Mouse (Mus musculus) heart, adult 2 months (tissue): ENCODE results near the gene Acin1. TPM values are rescaled to one million over a fixed set of nuclear protein-coding genes. Genes with fewer than 3 reads are reported as not detected.

ENCODE experiments used
- DNase-seq, 2 experiments: peaks; one replicate each; pipeline ENCODE4 v3.0.0; 2021
- H3K27ac ChIP-seq: fragments of 200-600 bp; 2 replicates; pipeline ENCODE4 v1.8.1; 2022
- H3K27me3 ChIP-seq: fragments of 200-500 bp; 2 replicates; pipeline ENCODE4 v1.6.1; 2012; ENCODE audit warnings: mild to moderate bottlenecking, low read length, inconsistent platforms, mixed read lengths; ENCODE audit not compliant: control insufficient read depth, insufficient read depth
- H3K36me3 ChIP-seq: fragments of 200-500 bp; 2 replicates; pipeline ENCODE4 v1.6.1; 2012; ENCODE audit warnings: low read length, inconsistent platforms; ENCODE audit not compliant: control insufficient read depth, insufficient read depth
- H3K4me1 ChIP-seq: fragments of 200-500 bp; 2 replicates; pipeline ENCODE4 v1.6.1; 2011; ENCODE audit warnings: low read length; ENCODE audit not compliant: control insufficient read depth, insufficient read depth
- H3K4me3 ChIP-seq: fragments of 200-600 bp; 2 replicates; pipeline ENCODE4 v1.8.1; 2022
- H3K79me2 ChIP-seq: fragments of 200-500 bp; replicated peaks from 2 replicates; pipeline ENCODE4 v1.6.1; 2012; ENCODE audit warnings: mild to moderate bottlenecking, inconsistent platforms, low read length, moderate library complexity, mixed read lengths; ENCODE audit not compliant: control insufficient read depth, insufficient read depth
- H3K9ac ChIP-seq: fragments of 200-500 bp; 2 replicates; pipeline ENCODE4 v1.6.1; 2012; ENCODE audit warnings: low read depth, mild to moderate bottlenecking, control low read depth, inconsistent platforms, low read length, mixed read lengths
- CTCF ChIP-seq: fragments of 200-600 bp; IDR thresholded peaks from 2 replicates; pipeline ENCODE4 v1.8.1; 2022; ENCODE audit warnings: antibody characterized with exemption, mild to moderate bottlenecking, moderate library complexity
- EP300 ChIP-seq: fragments of 200-500 bp; IDR thresholded peaks from 2 replicates; pipeline ENCODE4 v1.6.1; 2011; ENCODE audit warnings: low read depth, low read length, control low read depth; ENCODE audit not compliant: insufficient read depth
- POLR2A ChIP-seq: fragments of 200-500 bp; IDR thresholded peaks from 2 replicates; pipeline ENCODE4 v1.6.1; 2011; ENCODE audit warnings: mild to moderate bottlenecking, low read depth, low read length, control low read depth; ENCODE audit not compliant: insufficient read depth
- WGBS: fragments of 180-500 bp; shearing (Covaris S2); methylation state at CpG from one replicate; pipeline ENCODE4 v1.1.7; 2018; 5-methylcytosine and 5-hydroxymethylcytosine counted together
- intact Hi-C: fragments of 180-260 bp; cut with DNase I; formaldehyde crosslinking; loops from one replicate; pipeline ENCODE4 v1.15.1; 2025
- polyA plus RNA-seq: library from polyadenylated mRNA; depleted of rRNA; stranded (reverse); fragments of >200 nt; gene quantifications from 2 replicates; pipeline ENCODE4 v1.2.3, GENCODE M21; 2012
- total RNA-seq, 2 experiments: library from RNA; stranded (reverse); gene quantifications; 2 replicates each; pipeline ENCODE4 v1.2.3; 2021

Gene Acin1
- total and polyA plus RNA-seq, 3 experiments = 59.9 to 84.9 (median 72.3) TPM

DNA sequence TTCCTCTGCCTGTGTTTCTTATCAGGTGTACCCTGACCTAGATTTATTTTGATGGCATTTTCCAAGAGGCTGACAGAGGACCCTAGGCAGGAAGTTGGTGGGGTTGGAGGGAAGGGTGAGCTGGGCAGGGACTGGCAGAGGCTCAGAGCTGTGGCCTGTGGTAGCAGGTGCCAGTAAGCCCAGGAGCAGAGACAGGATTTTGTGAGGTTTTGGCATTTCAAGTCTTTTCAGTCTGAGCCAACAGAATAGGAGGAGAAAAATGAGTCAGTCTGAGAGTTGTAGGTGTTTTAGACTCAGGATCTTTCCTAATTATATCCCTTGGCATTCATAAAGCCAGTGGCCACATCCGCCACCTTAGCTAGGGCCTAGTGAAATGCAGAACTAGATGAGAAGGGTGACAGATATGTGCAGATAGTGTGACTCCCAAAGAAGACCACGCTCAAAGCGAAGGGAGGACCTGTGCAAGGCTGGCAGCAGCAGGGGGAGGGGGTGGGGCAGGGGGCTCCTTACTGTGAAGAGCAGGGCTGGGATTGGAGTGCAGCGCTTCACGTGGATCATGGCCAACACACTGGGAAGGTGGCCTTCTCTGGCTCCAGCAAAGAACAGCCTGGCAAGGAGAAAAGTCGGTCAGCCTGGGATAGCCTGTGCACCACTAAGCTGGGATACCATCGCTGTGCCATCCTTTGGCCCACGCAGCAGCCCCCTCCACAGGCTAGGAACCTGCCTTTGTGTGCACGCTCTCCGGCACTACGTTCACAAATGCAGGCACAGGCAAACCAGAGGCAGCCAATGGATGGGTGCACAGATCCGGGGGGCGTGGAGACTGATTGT, 42.3 kb upstream of the Acin1 start:
- no peaks in the 10 kb centered on the region for H3K4me1 ChIP-seq
- no peak overlapping the region for H3K27ac ChIP-seq
- no peak for DNase-seq
- WGBS = 83% methylated on average over 13 of the region's 13 CpGs
- no peaks in the 10 kb centered on the region for H3K27me3 ChIP-seq
- intact Hi-C loops = no loop called here
- no peak overlapping the region for H3K4me3 ChIP-seq
- TF ChIP-seq POLR2A (no peak), EP300 (no peak), CTCF (no peak)
- no peak overlapping the region for H3K9ac ChIP-seq
- H3K36me3 ChIP-seq = no peaks in the 10 kb centered on the region
- H3K79me2 ChIP-seq = no peaks in the 10 kb centered on the region

GRCm38 (mm10) chr14:54727565-54727964, 40.8 kb upstream of the Acin1 start:
- no peak overlapping the region for H3K27ac ChIP-seq
- H3K4me3 ChIP-seq = no peak overlapping the region
- DNase-seq = no peak
- H3K9ac ChIP-seq = no peak overlapping the region
- intact Hi-C loops = no loop called here
- no peaks in the 10 kb centered on the region for H3K36me3 ChIP-seq
- H3K4me1 ChIP-seq = no peaks in the 10 kb centered on the region
- TF ChIP-seq EP300 (no peak), POLR2A (no peak), CTCF (no peak)
- H3K79me2 ChIP-seq = no peaks in the 10 kb centered on the region
- WGBS = 57% methylated on average over 5 of the region's 5 CpGs
- no peaks in the 10 kb centered on the region for H3K27me3 ChIP-seq

GRCm38 (mm10) chr14:54724049-54724448, 37.3 kb upstream of the Acin1 start:
- WGBS = 59% methylated on average over 6 of the region's 6 CpGs
- TF ChIP-seq POLR2A (no peak), CTCF (no peak), EP300 (no peak)

DNA sequence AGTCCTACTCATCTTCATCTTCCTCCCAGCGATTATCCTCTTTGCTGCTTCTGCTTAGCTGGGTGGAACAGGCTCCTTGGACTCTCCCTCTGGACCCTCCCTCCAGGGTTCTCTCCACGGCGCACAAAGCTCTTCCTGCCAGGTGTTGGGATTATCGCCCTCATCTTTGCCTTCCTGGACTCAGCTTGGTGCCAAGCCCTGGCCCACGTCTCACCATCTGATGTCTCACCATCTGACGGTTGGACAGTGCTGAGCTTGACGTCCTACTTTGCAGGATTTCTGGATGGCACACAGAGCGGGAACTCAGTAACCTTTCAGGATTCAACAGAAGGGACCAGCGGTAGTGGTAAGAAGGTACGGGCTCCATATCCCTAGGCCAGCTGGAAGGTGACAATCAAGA, 35.0 kb upstream of the Acin1 start:
- Histone ChIP-seq H3K4me3 (no peak overlapping the region), H3K36me3 (no peaks in the 10 kb centered on the region), H3K79me2 (no peaks in the 10 kb centered on the region), H3K27me3 (no peaks in the 10 kb centered on the region), H3K4me1 (no peaks in the 10 kb centered on the region; the same call in 1 of the 2 replicates), H3K9ac (no peak overlapping the region), H3K27ac (no peak overlapping the region)
- 77% methylated on average over 10 of the region's 10 CpGs for WGBS
- no peak for DNase-seq
- intact Hi-C loops = no loop called here
- TF ChIP-seq EP300 (no peak), CTCF (no peak), POLR2A (no peak)

More at GRCm38 (mm10) chr14:54724049-54724448, 37.3 kb upstream of the Acin1 start:
- no peak for DNase-seq
- Histone ChIP-seq H3K27me3 (no peaks in the 10 kb centered on the region), H3K79me2 (no peaks in the 10 kb centered on the region), H3K4me3 (no peak overlapping the region), H3K4me1 (no peaks in the 10 kb centered on the region; the same call in 1 of the 2 replicates), H3K36me3 (no peaks in the 10 kb centered on the region), H3K27ac (no peak overlapping the region), H3K9ac (no peak overlapping the region)
- intact Hi-C loops = no loop called here

DNA sequence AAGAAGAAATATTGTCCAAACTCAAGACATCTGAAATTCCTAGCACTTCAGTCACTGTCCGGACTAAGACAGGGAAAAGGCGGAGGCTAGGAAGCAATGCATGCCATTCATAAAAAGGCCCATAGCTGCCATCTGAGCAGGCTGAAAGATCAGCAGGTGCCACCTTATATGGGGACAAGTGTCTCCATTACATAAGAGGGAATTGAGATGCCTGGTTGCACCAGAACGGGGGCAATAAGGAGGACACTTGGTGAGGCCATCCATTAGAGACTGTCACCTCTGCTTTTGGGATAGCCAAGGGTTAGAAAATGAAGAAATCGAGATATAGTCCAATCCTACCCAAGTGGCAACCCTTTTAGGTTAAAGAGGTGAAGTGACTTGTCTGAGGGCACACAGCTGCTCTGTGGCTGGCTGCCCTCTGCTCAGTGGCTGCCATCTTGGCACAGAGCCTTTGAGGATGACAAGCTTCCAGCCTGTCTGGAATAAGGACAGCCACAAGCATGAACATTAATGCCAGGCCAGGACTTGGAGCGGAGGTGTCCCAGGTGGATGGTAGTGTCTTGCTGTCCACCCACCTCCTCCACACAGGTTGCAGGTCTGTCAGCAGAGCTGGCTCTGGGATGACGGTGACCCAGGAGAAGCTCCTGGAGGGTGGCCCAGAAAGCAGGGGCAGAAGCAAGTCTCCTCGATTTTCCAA, 34.1 kb upstream of the Acin1 start:
- Histone ChIP-seq H3K27me3 (no peaks in the 10 kb centered on the region), H3K4me1 (no peaks in the 10 kb centered on the region; the same call in 1 of the 2 replicates), H3K27ac (no peak overlapping the region), H3K79me2 (no peaks in the 10 kb centered on the region), H3K4me3 (no peak overlapping the region), H3K9ac (no peak overlapping the region), H3K36me3 (no peaks in the 10 kb centered on the region)
- TF ChIP-seq EP300 (no peak), CTCF (no peak)
- intact Hi-C loops = no loop called here
- DNase-seq = peak; percentile 36 to 45
- WGBS = 77% methylated on average over 7 of the region's 7 CpGs

GRCm38 (mm10) chr14:54720041-54720440, 33.3 kb upstream of the Acin1 start:
- no peak overlapping the region for H3K9ac ChIP-seq
- WGBS = 93% methylated on average over 11 of the region's 11 CpGs
- H3K27ac ChIP-seq = no peak overlapping the region
- H3K36me3 ChIP-seq = no peaks in the 10 kb centered on the region
- DNase-seq = no peak
- TF ChIP-seq EP300 (no peak), CTCF (no peak), POLR2A (no peak)
- H3K27me3 ChIP-seq = no peaks in the 10 kb centered on the region
- intact Hi-C loops = no loop called here
- H3K4me1 ChIP-seq = no peaks in the 10 kb centered on the region; the same call in 1 of the 2 replicates
- H3K79me2 ChIP-seq = no peaks in the 10 kb centered on the region
- no peak overlapping the region for H3K4me3 ChIP-seq
